Mouse (Mus musculus): Measurements from ENCODE around the gene Donson.

The Donson gene

DNA sequence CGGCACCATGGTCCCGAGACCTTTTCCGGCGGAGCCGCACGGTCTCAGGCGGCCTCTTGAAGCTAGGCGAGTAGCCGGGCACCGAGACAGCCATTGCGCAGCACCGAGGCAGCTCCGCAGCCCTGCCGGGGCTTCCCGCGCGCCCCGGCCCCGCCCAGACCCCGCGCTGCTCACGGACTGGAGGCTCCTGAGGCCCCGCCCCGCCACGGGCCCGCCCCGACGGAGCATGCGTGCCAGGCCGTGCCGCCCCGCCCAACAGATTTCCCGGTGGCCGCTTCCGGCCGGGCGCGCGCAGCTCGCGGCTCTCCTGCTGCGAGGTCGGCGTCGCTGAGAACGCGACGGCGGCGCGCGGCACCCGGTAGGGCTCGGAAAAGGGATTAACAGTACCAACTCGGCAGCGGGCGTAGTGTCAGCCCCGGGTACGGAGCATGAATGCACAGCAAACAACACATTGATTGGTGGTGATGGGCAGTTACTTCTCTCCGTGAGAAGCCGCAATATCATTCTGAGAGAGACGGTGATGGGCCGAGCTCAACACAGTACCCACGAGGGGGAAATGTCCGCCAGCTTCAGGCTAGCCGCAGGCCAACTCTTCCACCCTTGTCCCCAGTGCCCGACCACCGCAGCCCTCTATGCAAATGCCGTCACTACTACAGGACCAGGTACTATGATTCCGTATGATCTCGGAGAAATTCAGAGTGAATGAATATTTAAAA, at the start of gene Donson:
Gene Donson (minus strand): TSS at position 152 of the 716 bp plus-strand sequence.
- peak; percentile 93 for DNase-seq

- DNase-seq: no peak
These were observed 47.7 kb upstream of the Donson start for GRCm38 (mm10) chr16:91736046-91736816.

DNA sequence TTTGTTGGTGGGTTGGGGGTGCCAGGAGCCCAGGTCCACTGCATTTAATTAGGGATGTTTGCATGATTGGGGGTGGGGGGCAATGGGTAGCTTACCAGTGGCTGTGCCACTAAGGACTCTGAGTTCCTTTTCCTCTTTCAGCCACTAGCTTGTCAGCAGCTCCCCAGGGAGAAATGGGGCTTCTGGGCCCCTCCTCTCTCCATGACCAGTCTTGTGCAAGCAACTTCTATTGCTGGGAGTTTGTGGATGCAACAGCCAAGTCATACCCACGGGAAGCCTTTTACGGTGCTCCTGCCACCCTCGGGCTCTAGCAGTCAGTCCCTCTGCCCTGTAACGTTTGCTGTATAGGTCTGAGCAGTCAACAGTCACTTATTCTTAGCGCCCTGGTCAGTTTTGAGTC, 46.2 kb upstream of the Donson start:
- DNase-seq: no peak

DNA sequence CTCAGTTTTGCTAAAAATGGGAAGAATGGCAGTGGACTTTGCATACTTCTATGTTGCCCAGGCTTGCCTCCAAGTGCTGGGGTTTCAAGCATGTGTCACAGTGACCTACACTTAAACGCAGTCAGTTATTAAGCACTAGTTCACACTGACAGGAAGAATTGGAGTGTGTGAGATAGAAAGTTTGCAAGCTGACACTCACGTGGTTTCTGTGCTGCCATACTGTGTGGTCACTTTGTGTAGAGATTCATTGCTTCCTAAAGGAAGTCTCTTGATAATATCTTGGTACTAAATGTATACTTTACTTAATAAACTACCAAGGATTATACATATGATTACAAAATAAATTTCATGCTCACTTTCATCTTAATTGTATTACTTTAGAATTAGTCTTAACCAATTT, 44.2 kb upstream of the Donson start:
- DNase-seq: no peak

DNA sequence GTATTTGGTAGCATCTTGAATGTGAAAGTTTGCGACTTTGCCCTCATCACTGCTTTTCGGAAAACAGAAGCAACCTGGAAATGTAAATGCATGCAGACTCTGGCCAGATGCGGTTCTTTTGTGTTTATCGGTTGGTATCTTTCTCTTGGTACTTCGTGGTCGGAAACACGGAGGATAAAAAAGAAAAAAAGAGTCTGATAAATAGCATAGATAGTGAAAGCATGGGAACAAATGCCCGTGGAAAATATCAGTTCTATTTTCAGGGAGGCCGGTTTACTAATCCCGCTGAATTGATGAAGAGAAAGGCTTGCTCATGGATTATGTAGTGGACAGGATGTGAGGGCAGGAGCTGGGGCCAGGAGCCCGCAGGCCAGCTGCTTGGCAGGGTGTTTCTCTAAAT, 41.9 kb upstream of the Donson start:
- DNase-seq: no peak

DNA sequence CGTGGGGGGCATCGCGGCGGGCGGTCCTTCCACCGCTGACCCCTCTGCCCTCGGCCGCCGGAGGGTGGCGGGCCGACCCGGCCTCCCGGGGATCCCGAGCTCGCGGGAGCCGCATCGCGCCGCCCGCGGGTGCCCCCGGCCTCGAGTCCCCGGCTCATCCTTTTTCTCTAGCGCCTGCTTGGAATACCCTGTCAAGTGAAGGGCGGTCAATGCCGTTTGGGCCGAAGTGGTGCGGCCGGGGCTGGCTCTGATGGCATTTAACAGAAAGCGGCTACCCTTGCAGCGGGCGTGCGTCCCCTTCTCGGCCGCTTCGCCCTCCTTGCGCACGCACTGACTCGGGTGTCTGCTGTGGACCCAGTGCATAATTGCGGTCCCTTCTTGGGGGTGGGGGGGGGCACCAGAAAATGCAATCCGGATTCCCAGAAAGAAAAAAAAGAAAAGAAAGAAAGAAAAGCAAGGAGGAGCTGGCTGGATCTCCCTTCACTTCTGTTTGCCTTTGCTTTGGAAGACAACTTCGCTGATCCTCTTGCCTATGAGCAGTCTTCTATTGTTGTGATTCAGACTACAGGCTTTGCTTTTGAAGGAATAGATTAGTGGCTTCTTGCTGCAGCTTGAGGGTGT, 41.4 kb upstream of the Donson start:
- DNase-seq: peak; percentile 75

DNA sequence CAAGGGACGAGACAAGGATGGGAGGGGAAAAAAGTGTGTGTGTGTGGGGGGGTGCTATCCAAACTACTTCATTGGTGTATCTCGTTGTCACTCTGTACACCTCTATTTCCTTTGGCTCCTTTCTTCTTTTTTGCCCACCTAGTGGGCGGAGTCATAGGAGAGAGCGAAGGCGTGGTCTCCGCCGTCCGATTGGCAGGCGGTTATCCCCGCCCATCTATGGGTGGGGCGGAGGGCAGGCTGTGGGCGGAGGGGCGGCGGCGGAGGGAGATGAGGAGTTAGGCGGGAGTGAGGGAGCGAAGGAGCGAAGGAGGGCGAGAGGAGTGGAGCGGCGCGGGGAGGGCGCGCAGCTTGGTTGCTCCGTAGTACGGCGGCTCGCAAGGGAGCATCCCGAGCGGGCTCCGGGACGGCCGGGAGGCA, 40.5 kb upstream of the Donson start, which contains the start of gene Itsn1:
Gene Itsn1 (plus strand): TSS at position 216 of the 417 bp plus-strand sequence.
- peak; percentile 100 for DNase-seq

GRCm38 (mm10) chr16:91728123-91729065, 39.8 kb upstream of the Donson start, which contains the start of gene Cryzl1:
Gene Cryzl1 (minus strand): TSS chr16:91728975.
- peak; percentile 100 for DNase-seq

- DNase-seq: peak; percentile 63
These were observed 38.9 kb upstream of the Donson start for GRCm38 (mm10) chr16:91727433-91727832.

- DNase-seq: peak; percentile 66
These were observed 35.7 kb upstream of the Donson start for GRCm38 (mm10) chr16:91724247-91724646.

DNA sequence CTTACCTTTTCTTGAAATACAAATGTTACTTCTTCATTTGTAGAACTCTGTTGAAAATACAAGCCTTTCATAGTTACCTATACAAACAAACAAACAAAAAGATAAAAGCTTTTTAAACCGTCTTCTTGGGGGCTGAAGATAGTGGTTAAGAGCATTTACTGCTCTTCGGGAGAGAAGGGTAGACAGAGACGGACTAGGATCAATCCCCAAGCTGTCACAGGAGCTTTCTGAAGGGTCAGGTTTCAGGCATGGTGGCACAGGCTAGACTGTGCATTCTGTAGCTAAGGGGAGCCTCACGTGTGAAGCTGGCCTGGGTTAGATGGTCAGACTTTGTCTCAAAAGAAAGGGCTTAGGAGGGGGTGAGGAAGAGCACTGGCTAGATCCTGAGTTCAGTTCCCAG, 28.8 kb upstream of the Donson start:
- DNase-seq: no peak

- DNase-seq: no peak
These were observed 28.4 kb upstream of the Donson start for GRCm38 (mm10) chr16:91716927-91717349.

GRCm38 (mm10) chr16:91710241-91710640, 21.7 kb upstream of the Donson start:
- no peak for DNase-seq

GRCm38 (mm10) chr16:91704603-91705340, 16.2 kb upstream of the Donson start:
- no peak for DNase-seq

DNA sequence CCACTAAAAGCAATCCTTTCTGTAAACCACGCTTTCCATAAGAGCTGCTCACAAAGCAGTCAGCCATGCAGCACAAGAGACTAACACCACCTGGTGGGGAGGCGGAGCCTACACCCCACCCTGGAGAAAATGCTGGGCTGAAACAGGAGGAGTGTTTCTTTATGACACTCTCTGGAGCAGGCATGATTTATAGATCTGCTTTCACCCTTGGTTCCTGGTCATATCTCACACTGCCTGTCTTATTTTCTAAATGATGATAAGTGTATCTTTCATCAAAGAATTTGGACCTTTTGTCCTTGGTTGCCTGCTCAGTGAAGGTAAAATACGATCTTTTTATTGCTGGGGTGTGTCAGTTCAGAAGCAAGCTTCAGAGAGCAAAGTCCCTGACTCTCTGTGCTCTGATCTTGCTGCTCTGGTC, 14.2 kb upstream of the Donson start:
- DNase-seq: no peak

DNA sequence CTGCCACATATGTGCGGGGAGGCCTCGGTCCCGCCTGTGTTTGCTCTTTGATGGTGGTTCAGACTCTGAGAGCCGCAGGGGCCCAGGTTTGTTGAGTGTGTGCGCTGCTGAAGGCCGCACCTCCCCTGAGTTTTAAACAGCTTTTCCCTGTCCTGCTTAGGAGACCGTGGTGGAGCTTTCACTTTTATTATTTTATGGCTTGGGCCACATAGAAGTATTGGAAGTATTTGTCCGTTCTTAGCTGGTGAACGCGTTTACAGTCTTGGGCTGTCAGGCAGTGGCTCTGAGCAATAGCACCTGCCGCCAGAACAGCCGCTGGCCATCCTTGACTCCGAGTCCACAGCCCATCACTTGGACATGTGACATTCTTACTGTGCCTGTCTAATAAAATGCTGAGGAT, 13.3 kb upstream of the Donson start:
- DNase-seq: no peak

- DNase-seq: no peak
These were observed 10.4 kb upstream of the Donson start for GRCm38 (mm10) chr16:91698995-91699394.

GRCm38 (mm10) chr16:91695108-91695755, 6.7 kb upstream of the Donson start:
- no peak for DNase-seq

- peak; percentile 61 for DNase-seq
These were observed 6.0 kb upstream of the Donson start for GRCm38 (mm10) chr16:91694455-91695084.

GRCm38 (mm10) chr16:91689791-91690190, 1.2 kb upstream of the Donson start:
- no peak for DNase-seq

Measured in cerebellum, adult 9-11 months (tissue).